Mouse (Mus musculus) CD4-positive naive resting alpha-beta T cell, adult 76 days (primary cell): ENCODE measurements around the gene Drd4. TPM values are rescaled to one million over a fixed set of nuclear protein-coding genes. Genes with fewer than 3 reads are reported as not detected.

ENCODE experiments used
- total RNA-seq: library from RNA; stranded (reverse); gene quantifications from one replicate; pipeline ENCODE4 v1.2.4, GENCODE M21; 2023

Gene Drd4
- total RNA-seq = not detected

GRCm38 (mm10) chr7:141291921-141292582 is at the start of gene Drd4:
TSS of gene Drd4 (plus strand) at chr7:141292006.

DNA sequence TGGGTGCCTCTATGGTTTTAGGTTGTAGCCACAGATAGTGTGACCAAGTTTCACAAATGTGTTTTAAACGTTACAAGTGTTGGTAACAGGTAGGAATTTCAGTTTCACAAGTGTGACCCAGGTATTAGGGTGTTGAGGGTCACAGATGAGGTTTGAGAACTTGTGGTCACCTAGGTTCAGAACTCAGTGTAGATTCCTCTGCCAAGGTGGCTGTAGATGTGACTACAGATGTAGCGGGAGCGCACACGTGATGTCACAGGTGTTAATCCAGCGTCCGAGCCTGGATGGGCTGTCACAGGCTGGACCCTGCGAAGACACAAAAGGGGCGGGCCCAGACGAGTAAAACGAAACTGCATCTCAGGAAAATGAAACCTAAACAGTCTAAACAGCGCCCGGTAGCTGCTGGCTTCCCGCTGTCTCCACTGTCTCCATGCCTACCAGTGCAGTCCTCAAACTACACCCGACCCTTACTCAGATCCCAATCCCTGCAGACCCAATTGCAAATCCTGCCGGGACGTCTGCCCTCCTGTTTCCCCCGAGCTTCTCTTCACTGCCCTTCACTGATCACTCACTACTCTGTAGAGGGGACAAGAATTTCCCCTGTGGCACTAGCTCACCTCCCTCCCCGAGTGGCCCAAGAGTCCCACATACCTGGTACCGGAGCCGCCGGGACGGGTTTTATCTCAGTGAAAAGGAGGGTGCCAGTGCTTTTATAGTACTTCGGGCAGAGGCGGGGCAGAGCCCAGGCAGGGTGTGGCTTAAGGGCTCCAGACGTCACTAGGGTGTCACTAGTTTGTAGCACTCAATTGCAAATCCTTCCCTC is 25.9 kb upstream of the Drd4 start, which contains the start of gene Irf7:
Gene Irf7 (minus strand): TSS at position 743 of the 823 bp plus-strand sequence.

GRCm38 (mm10) chr7:141276546-141276945 is 15.3 kb upstream of the Drd4 start, which contains the start of gene Cdhr5:
TSS of gene Cdhr5 (minus strand) at chr7:141276786.

GRCm38 (mm10) chr7:141278766-141279590 is 12.8 kb upstream of the Drd4 start, which contains the start of gene Sct:
TSS of gene Sct (minus strand) at chr7:141279133.

DNA sequence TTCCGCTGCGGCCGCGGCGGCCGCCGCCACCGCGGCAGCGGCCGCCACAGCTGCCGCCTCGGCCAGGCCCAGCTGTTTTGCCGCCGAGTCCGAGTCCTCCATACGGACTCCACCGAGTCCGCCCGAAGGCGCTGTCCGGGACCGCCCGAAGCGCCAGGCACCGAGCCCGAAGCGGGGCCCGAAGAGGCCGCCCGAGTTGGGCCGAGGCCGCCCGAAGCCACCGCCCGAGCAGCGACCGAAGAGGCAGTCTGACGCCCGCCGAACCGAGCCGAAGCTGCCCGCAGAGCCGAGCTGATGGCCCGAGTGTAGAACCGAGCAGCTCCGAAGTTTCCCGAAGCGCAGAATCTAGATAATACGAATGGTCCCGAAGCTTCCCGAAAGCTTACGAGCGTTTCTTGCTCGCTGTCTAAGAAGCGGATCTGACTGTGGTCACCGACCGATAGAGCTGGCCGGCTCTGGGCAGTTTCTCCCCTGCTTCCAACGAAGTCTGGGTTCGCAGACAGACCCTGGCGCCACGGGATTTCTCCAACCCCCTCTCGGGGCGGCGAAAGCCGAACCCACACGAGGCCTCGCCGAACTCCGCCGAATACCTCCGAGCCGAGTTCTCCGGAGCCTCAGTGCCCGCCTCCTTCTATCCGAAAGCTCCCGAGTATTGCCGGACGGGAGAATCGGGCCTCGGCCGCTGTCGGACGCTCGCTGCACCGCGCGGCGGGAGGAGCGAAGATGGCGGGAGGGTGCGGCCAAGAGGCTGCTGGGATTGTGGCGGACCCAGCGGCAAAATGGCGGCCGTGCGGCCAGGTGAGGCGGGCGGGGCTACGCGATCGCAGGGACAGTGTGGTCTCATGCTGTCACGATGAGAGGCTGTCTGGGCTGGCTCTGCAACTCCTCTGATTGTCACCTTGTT is 35.9 kb downstream of the Drd4 start, which contains the start of the genes Deaf1 and Tmem80:
Gene Deaf1 (minus strand): TSS at position 222 of the 904 bp plus-strand sequence.
Gene Tmem80 (plus strand): TSS at position 271 of the 904 bp plus-strand sequence.

GRCm38 (mm10) chr7:141338576-141339131 is 46.8 kb downstream of the Drd4 start, which contains the start of gene Eps8l2:
TSS of gene Eps8l2 (plus strand) at chr7:141338880.

Other genes with a start within 250 kb of the Drd4 start
- 1.4 TPM for gene B4galnt4, start 230.9 kb upstream of the Drd4 start, total RNA-seq
- 35.3 TPM for gene Pkp3, start 213.8 kb upstream of the Drd4 start, total RNA-seq
- 56.4 TPM for gene Sigirr, start 191.4 kb upstream of the Drd4 start, total RNA-seq
- not detected for gene Ano9, start 174.2 kb upstream of the Drd4 start, total RNA-seq
- gene Ptdss2, start 169.6 kb upstream of the Drd4 start, total RNA-seq = 6.5 TPM
- 44.3 TPM for gene Rnh1, start 119.1 kb upstream of the Drd4 start, total RNA-seq
- 23.0 TPM for gene Hras, start 98.0 kb upstream of the Drd4 start, total RNA-seq
- gene Lrrc56, start 97.8 kb upstream of the Drd4 start, total RNA-seq = 2.1 TPM
- 2.8 TPM for gene Lmntd2, start 77.9 kb upstream of the Drd4 start, total RNA-seq
- gene Rassf7, start 76.1 kb upstream of the Drd4 start, total RNA-seq = 10.6 TPM
- 154 TPM for gene Phrf1, start 63.2 kb upstream of the Drd4 start, total RNA-seq
- 62.5 TPM for gene Irf7, start 25.5 kb upstream of the Drd4 start, total RNA-seq
- not detected for gene Cdhr5, start 15.2 kb upstream of the Drd4 start, total RNA-seq
- gene Sct, start 12.9 kb upstream of the Drd4 start, total RNA-seq = not detected
- 56.9 TPM for gene Deaf1, start 35.7 kb downstream of the Drd4 start, total RNA-seq
- gene Tmem80, start 35.7 kb downstream of the Drd4 start, total RNA-seq = 22.6 TPM
- not detected for gene Eps8l2, start 46.9 kb downstream of the Drd4 start, total RNA-seq
- 88.3 TPM for gene Taldo1, start 100.2 kb downstream of the Drd4 start, total RNA-seq
- 29.1 TPM for gene Gatd1, start 122.1 kb downstream of the Drd4 start, total RNA-seq
- gene Cend1, start 137.5 kb downstream of the Drd4 start, total RNA-seq = not detected
- 53.6 TPM for gene Slc25a22, start 145.9 kb downstream of the Drd4 start, total RNA-seq
- 4.1 TPM for gene Pidd1, start 152.0 kb downstream of the Drd4 start, total RNA-seq
- 3,494 TPM for gene Rplp2, start 155.4 kb downstream of the Drd4 start, total RNA-seq
- gene Pnpla2, start 163.2 kb downstream of the Drd4 start, total RNA-seq = 66.5 TPM
- gene Cracr2b, start 169.1 kb downstream of the Drd4 start, total RNA-seq = not detected
- gene Cd151, start 175.4 kb downstream of the Drd4 start, total RNA-seq = 14.0 TPM
- gene Polr2l, start 183.1 kb downstream of the Drd4 start, total RNA-seq = 11.6 TPM
- gene Tspan4, start 183.2 kb downstream of the Drd4 start, total RNA-seq = 2.2 TPM
- 20.1 TPM for gene Chid1, start 247.9 kb downstream of the Drd4 start, total RNA-seq